Mouse (Mus musculus) right cerebral cortex, adult 18-20 months (tissue): Measurements from ENCODE around the gene Rara.
"Not testable (repeated sequence)": the region's sequence is repeated elsewhere in the genome, so short reads cannot be mapped to it uniquely, and the experiment has no call there.

Experiments
- DNase-seq: peaks from one replicate; pipeline ENCODE4 v3.0.0; 2022; ENCODE audit warnings: mixed read lengths

The Rara gene

GRCm38 (mm10) chr11:98927438-98928076, at the start of gene Rara:
Rara (plus strand) TSS chr11:98927818.
- no peak for DNase-seq

- no peak for DNase-seq
Observed at GRCm38 (mm10) chr11:98887703-98888102, 39.9 kb upstream of the Rara start.

GRCm38 (mm10) chr11:98889077-98889476, 38.5 kb upstream of the Rara start:
- no peak for DNase-seq

GRCm38 (mm10) chr11:98889977-98890376, 37.6 kb upstream of the Rara start:
- no peak for DNase-seq

- no peak for DNase-seq
Observed at GRCm38 (mm10) chr11:98892426-98892825, 35.2 kb upstream of the Rara start.

- DNase-seq, result no peak
Observed at GRCm38 (mm10) chr11:98900529-98901125, 27.0 kb upstream of the Rara start.

GRCm38 (mm10) chr11:98902621-98903245, 24.9 kb upstream of the Rara start:
- no peak for DNase-seq

- no peak for DNase-seq
Observed at GRCm38 (mm10) chr11:98904577-98904976, 23.0 kb upstream of the Rara start.

GRCm38 (mm10) chr11:98905033-98905432, 22.6 kb upstream of the Rara start:
- no peak for DNase-seq

GRCm38 (mm10) chr11:98905583-98905982, 22.0 kb upstream of the Rara start:
- DNase-seq, result no peak

- DNase-seq, result no peak
Observed at GRCm38 (mm10) chr11:98907063-98907436, 20.6 kb upstream of the Rara start.

- peak; percentile 95 for DNase-seq
Observed at GRCm38 (mm10) chr11:98907437-98908173, 20.0 kb upstream of the Rara start, which contains the start of gene Cdc6. Cdc6 (plus strand) TSS chr11:98907801.

- DNase-seq, result peak; percentile 70
Observed at GRCm38 (mm10) chr11:98909654-98910053, 18.0 kb upstream of the Rara start.

- no peak for DNase-seq
Observed at GRCm38 (mm10) chr11:98910415-98910814, 17.2 kb upstream of the Rara start.

- DNase-seq, result no peak
Observed at GRCm38 (mm10) chr11:98911498-98911897, 16.1 kb upstream of the Rara start.

- no peak for DNase-seq
Observed at GRCm38 (mm10) chr11:98914196-98914595, 13.4 kb upstream of the Rara start.

GRCm38 (mm10) chr11:98916376-98916775, 11.2 kb upstream of the Rara start:
- DNase-seq, result not testable (repeated sequence)

GRCm38 (mm10) chr11:98917428-98918005, 10.1 kb upstream of the Rara start:
- no peak for DNase-seq

- DNase-seq, result no peak
Observed at GRCm38 (mm10) chr11:98918231-98918630, 9.4 kb upstream of the Rara start.

GRCm38 (mm10) chr11:98919009-98919408, 8.6 kb upstream of the Rara start:
- no peak for DNase-seq

- DNase-seq, result not testable (repeated sequence)
Observed at GRCm38 (mm10) chr11:98921813-98922212, 5.8 kb upstream of the Rara start.

GRCm38 (mm10) chr11:98922307-98922706, 5.3 kb upstream of the Rara start:
- not testable (repeated sequence) for DNase-seq
